Mouse (Mus musculus) neural tube, embryonic 14.5 days (tissue): ENCODE data around the gene Mybbp1a. TPM values are rescaled to one million over a fixed set of nuclear protein-coding genes. Genes with fewer than 3 reads are reported as not detected.
A peak's percentile ranks its signal among the peaks of the same experiment; 100 is the strongest.

Experiments
- ATAC-seq: fragments of 200-750 bp; cut with Nextera tagmentation; 2 replicates; pipeline ENCODE4 v1.8.0; 2017; ENCODE audit warnings: low read depth, mild to moderate bottlenecking, moderate TSS enrichment, moderate library complexity
- H3K27ac ChIP-seq: fragments of 300-500 bp; sonication (generic); 2 replicates; pipeline ENCODE4 v1.5.1; 2014; ENCODE audit warnings: low read depth, mild to moderate bottlenecking, control low read depth, low read length, moderate library complexity, mixed read lengths
- H3K27me3 ChIP-seq: fragments of 300-500 bp; sonication (generic); 2 replicates; pipeline ENCODE4 v1.6.1; 2014; ENCODE audit warnings: low read length; ENCODE audit not compliant: control insufficient read depth, insufficient read depth
- H3K36me3 ChIP-seq: fragments of 300-500 bp; sonication (generic); 2 replicates; pipeline ENCODE4 v1.6.1; 2014; ENCODE audit warnings: low read length, mixed read lengths; ENCODE audit not compliant: control insufficient read depth, insufficient read depth
- H3K4me1 ChIP-seq: fragments of 300-500 bp; sonication (generic); 2 replicates; pipeline ENCODE4 v1.6.1; 2014; ENCODE audit warnings: low read length; ENCODE audit not compliant: control insufficient read depth, insufficient read depth
- H3K4me2 ChIP-seq: fragments of 300-500 bp; sonication (generic); 2 replicates; pipeline ENCODE4 v1.6.1; 2014; ENCODE audit warnings: mild to moderate bottlenecking, low read depth, low read length, control low read depth
- H3K4me3 ChIP-seq: fragments of 300-500 bp; sonication (generic); 2 replicates; pipeline ENCODE4 v1.5.1; 2014; ENCODE audit warnings: low read depth, low read length, control low read depth, mixed read lengths
- H3K9ac ChIP-seq: fragments of 300-500 bp; sonication (generic); replicated peaks from 2 replicates; pipeline ENCODE4 v1.6.1; 2014; ENCODE audit warnings: low read depth, mild to moderate bottlenecking, control low read depth, low read length, mixed read lengths
- H3K9me3 ChIP-seq: fragments of 300-500 bp; sonication (generic); 2 replicates; pipeline ENCODE4 v1.6.1; 2016; ENCODE audit warnings: low read length; ENCODE audit not compliant: control insufficient read depth
- WGBS: fragments of 180-500 bp; shearing (Covaris S2); extraction: QIAGEN DNeasy Blood & Tissue Kit; methylation state at CpG from one replicate; pipeline ENCODE4 v1.1.7; 2014; 5-methylcytosine and 5-hydroxymethylcytosine counted together
- polyA plus RNA-seq: library from polyadenylated mRNA; unstranded; fragments of >200 nt; fragmentation: Nextera tagmentation; extraction: Ambion mirVana; gene quantifications from 2 replicates; pipeline ENCODE4 v1.2.1, GENCODE M21; 2014

Gene Mybbp1a
- polyA plus RNA-seq, 1 experiment from 2014 or later = 55.1 TPM

DNA sequence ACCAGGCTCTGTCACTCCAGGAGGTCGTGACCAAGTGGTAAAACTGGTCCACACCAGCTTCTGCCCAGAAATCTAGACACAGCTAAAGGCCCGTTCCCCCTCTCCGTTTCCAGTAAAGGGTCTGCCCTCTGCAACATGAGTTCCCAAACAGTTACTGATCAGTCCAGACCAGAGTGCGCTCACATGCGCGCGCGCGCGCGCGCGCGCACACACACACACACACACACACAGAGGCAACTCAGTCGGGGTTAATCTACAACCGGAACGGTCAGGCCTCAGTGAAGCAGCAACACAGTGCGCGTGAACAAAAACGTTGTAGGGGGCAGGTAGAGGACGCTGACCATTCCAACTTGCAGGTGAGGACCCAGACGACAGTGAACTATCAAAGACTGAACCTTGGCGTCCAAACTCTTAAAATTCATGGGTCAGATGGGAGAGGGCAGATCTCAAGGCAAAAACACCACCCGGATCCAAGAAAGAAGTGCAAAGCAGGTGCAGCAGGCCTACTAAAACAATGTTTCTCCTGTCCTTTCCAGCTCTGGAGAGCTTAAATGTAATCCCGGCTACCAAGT lies 30.5 kb upstream of the Mybbp1a start:
- ATAC-seq = peak; percentile 10; the same call in 1 of the 2 replicates
- H3K27ac ChIP-seq = no peak overlapping the region
- H3K4me1 ChIP-seq = peaks cover 9% of the 10 kb centered on the region; the same call in 1 of the 2 replicates
- no peaks in the 10 kb centered on the region for H3K36me3 ChIP-seq
- WGBS = under 1% methylated on average over 25 of the region's 25 CpGs
- H3K4me2 ChIP-seq = peak overlapping the region; percentile 98
- H3K9ac ChIP-seq = peak overlapping the region; percentile 11; the same call in 1 of the 2 replicates
- peaks cover 3% of the 10 kb centered on the region; the same call in 1 of the 2 replicates for H3K27me3 ChIP-seq
- no peaks in the 10 kb centered on the region for H3K9me3 ChIP-seq
- peak overlapping the region; percentile 53 for H3K4me3 ChIP-seq

DNA sequence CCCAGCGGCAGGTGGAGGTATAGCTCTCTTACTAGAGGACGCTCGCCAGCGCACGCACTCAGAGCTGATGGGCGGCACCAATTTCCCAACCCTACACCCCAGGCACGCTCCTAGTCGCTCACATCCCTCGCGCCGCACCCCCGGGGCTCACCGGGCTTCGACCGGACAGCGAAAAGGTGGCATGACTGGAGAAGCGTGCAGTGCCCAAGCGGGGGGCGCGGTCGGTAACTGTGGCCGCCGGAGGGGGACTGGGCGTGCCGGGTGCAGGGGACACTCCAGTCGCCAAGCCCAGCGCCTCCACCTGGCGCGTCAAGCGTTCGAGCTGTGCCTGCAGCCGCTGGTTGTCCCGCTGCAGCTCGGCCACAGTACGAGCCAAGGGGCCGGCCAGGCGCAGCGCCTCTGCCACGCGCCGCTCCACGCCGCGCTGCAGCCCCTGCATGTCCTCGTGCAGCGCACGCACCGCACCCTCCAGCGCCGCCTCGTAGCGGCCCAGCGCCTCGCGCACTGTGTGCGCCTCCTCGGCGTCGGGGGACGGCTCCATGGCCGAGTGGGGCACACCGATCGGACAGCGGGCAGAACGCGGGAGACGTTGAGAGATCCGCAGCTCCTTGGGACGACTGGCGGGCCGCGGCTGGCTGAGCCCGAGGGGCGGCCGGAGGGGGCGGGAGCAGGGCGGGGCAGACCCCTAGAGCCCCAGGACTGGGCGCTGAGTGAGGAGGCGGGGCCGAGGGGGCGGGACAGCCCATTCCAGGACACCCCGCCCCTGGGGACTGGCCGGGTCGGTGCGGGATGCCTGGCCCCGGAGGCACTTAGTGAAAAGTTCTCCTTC lies 29.8 kb upstream of the Mybbp1a start, which contains the start of gene Smtnl2:
TSS of gene Smtnl2 (minus strand) at position 621 of the 829 bp plus-strand sequence.
- peak; percentile 88 for ATAC-seq
- no peaks in the 10 kb centered on the region for H3K36me3 ChIP-seq
- H3K4me3 ChIP-seq = peak within 1 kb of the TSS; percentile 53
- peak within 1 kb of the TSS; percentile 98 for H3K4me2 ChIP-seq
- no peaks in the 10 kb centered on the region for H3K9me3 ChIP-seq
- no peak within 1 kb of the TSS for H3K27ac ChIP-seq
- peaks cover 9% of the 10 kb centered on the region; the same call in 1 of the 2 replicates for H3K4me1 ChIP-seq
- H3K27me3 ChIP-seq = peaks cover 3% of the 10 kb centered on the region; the same call in 1 of the 2 replicates
- under 1% methylated on average over 86 of the region's 86 CpGs for WGBS
- H3K9ac ChIP-seq = peak within 1 kb of the TSS; percentile 59

DNA sequence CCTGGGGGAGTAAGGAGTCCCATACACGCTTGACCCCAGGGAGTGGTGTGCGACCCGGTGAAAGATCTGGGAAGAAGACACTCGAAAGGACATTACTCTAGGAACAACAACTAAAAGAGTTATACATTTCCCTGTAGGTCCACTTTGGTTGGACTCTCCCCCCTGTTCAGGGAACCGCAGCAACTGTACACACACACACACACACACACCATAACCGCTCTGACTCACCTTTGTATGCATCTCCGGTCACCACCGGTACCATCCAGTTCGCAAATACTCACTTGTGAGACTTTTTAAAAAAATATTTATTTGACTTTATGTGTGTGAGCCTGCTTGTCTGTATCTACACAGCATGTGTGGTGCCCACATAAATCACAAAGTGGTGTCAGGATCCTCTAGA lies 29.2 kb upstream of the Mybbp1a start:
- H3K4me3 ChIP-seq = peak overlapping the region; percentile 53
- H3K27ac ChIP-seq = no peak overlapping the region
- no peaks in the 10 kb centered on the region for H3K9me3 ChIP-seq
- WGBS = 30% methylated on average over 9 of the region's 9 CpGs
- no peaks in the 10 kb centered on the region for H3K36me3 ChIP-seq
- no peak for ATAC-seq
- peaks cover 9% of the 10 kb centered on the region; the same call in 1 of the 2 replicates for H3K4me1 ChIP-seq
- peak overlapping the region; percentile 59 for H3K9ac ChIP-seq
- H3K4me2 ChIP-seq = peak overlapping the region; percentile 98
- peaks cover 3% of the 10 kb centered on the region; the same call in 1 of the 2 replicates for H3K27me3 ChIP-seq

DNA sequence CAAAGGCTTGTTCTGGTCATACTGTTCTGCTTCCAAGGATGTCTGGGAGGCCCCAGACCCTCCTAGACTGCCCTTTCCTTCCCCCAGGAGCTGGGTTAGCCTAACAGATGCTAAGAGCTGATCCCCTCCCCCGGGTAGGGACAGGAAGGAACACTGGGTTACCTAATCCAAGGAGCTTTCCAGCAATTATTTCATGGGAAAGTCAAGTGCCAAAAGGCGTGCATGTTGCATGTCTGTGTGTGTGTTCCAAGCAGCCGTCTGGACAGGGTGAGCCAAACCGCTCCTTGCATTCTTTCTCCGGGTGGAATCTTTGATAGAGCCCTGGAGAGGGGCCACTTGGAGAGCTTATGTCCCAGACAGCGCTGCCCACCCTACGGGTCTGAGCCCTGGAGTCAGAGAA lies 28.1 kb upstream of the Mybbp1a start:
- Histone ChIP-seq H3K27me3 (peaks cover 3% of the 10 kb centered on the region; the same call in 1 of the 2 replicates), H3K36me3 (no peaks in the 10 kb centered on the region), H3K9ac (no peak overlapping the region), H3K4me2 (no peak overlapping the region), H3K27ac (no peak overlapping the region), H3K4me1 (peaks cover 9% of the 10 kb centered on the region; the same call in 1 of the 2 replicates), H3K4me3 (no peak overlapping the region), H3K9me3 (no peaks in the 10 kb centered on the region)
- WGBS = 84% methylated on average over 7 of the region's 7 CpGs
- no peak for ATAC-seq

DNA sequence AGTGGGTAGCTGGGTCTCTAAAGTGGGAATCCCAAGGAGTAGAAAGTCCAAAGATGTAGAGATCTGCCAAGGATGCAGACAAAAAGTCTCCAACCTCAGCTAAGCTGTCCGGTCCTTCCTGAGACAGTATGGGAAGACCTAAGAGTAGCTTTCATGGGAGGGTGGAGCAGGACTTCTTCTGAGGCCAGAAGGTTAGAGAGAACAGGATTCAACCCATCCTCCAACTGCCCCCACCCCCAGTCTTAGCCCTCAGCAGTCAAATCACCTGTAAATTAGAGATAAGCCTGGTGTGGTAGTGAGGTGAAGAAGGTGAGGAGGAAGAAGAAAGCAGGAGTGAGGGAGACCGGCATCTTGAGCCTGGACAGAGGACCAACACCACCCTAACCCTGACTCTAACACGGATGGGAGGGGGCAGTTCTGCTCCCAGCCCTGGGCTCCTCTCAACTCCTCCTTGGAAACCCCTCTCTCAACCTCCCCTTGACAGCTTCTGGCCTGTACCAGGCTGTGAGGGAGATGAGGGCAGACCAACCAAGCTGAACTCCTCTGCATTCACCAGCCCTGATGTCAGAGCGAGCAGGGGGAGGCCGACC lies 27.5 kb upstream of the Mybbp1a start:
- Histone ChIP-seq H3K9me3 (no peaks in the 10 kb centered on the region), H3K36me3 (no peaks in the 10 kb centered on the region), H3K4me1 (peaks cover 9% of the 10 kb centered on the region; the same call in 1 of the 2 replicates), H3K9ac (no peak overlapping the region), H3K27ac (no peak overlapping the region), H3K4me2 (no peak overlapping the region), H3K4me3 (no peak overlapping the region), H3K27me3 (0 out of 2 replicates have a peak, but pooled peaks cover 3% of the 10 kb centered on the region)
- WGBS = 85% methylated on average over 4 of the region's 5 CpGs
- no peak for ATAC-seq

DNA sequence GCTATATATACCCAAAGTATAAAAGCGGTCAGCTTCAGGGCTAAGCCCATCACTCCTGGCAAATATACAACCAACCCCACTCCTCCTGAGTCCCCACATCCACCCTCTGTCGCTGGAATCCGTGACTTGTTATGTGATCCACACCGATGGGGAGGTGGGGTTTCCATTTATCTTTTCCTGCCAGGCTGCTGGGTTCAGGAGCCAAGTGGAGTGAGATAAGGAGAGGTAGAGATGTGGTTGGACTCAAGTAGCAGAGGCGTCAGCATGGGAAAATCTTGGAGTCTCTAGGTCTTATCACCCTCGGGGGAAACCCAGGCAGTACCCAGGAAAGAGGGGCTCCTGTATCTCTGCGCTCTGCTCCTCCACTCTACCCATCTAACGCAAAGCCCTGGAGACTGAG lies 26.0 kb upstream of the Mybbp1a start:
- H3K36me3 ChIP-seq = no peaks in the 10 kb centered on the region
- ATAC-seq = no peak
- WGBS = 87% methylated on average over 8 of the region's 8 CpGs

DNA sequence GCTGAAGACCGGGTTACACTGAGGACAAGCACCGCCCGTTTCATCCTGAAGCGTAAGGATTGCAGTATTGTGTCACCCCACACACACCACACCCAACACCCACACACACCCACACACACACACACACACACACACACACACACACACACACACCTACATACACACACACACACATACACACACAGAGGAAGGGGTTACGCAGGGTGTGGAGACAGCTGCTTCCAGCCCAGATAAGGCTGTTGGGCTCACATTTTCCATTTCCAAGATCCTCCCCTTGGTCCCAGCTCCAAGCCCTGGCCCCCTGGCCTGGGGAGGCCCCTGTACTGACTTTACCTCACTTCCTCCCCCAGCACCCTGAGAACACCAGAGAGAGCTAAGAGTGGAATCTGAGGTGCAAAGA lies 24.5 kb upstream of the Mybbp1a start:
- H3K4me2 ChIP-seq = no peak overlapping the region
- H3K4me3 ChIP-seq = no peak overlapping the region
- no peak overlapping the region for H3K9ac ChIP-seq
- no peaks in the 10 kb centered on the region for H3K9me3 ChIP-seq
- H3K4me1 ChIP-seq = peaks cover 1% of the 10 kb centered on the region; the same call in 1 of the 2 replicates
- ATAC-seq = no peak
- H3K27me3 ChIP-seq = no peaks in the 10 kb centered on the region
- whole genome bisulfite sequencing = 86% methylated on average over 5 of the region's 5 CpGs
- H3K36me3 ChIP-seq = no peaks in the 10 kb centered on the region
- no peak overlapping the region for H3K27ac ChIP-seq

More for the DNA sequence above, 26.0 kb upstream of the Mybbp1a start:
- Histone ChIP-seq H3K27ac (no peak overlapping the region), H3K9me3 (no peaks in the 10 kb centered on the region), H3K27me3 (0 out of 2 replicates have a peak, but pooled peaks cover 3% of the 10 kb centered on the region), H3K4me3 (no peak overlapping the region), H3K4me1 (peaks cover 9% of the 10 kb centered on the region; the same call in 1 of the 2 replicates), H3K9ac (no peak overlapping the region), H3K4me2 (no peak overlapping the region)

DNA sequence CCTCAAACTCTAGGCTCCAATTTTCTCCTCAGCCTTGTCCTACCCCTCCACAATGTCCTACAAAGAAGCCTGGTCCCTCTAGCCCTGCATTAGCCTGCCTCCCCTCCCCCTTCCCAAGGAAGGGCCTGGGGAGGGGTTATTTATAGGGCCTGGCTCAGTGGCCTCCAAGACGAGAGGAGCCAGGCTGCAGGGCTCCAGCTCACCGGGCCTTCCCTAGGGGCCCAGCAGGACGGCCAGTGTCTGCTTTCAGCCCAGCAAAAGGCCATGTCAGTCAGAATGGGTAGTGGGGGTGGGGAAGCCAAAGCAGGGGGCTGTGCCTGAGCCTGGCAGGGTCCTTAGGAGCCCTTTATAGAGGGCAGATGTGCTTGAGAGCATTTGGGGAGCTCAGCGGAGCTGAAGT lies 23.8 kb upstream of the Mybbp1a start:
- no peaks in the 10 kb centered on the region for H3K36me3 ChIP-seq
- no peak overlapping the region for H3K4me3 ChIP-seq
- H3K4me1 ChIP-seq = no peaks in the 10 kb centered on the region
- ATAC-seq = no peak
- H3K9me3 ChIP-seq = no peaks in the 10 kb centered on the region
- 9% methylated on average over 4 of the region's 4 CpGs for WGBS
- no peak overlapping the region for H3K9ac ChIP-seq
- no peak overlapping the region for H3K4me2 ChIP-seq
- H3K27me3 ChIP-seq = no peaks in the 10 kb centered on the region
- no peak overlapping the region for H3K27ac ChIP-seq
